Mouse (Mus musculus): ENCODE data around the gene Bpifb1. TPM values are rescaled to one million over a fixed set of nuclear protein-coding genes. Genes with fewer than 3 reads are reported as not detected.
"Not testable (repeated sequence)": the region's sequence is repeated elsewhere in the genome, so short reads cannot be mapped to it uniquely, and the experiment has no call there.

The Bpifb1 gene
- 0.18 TPM in 1 of 2 replicates, not detected in the other for polyA plus RNA-seq (2015; fragmentation: Nextera tagmentation; extraction: Ambion mirVana)

GRCm38 (mm10) chr2:154190546-154191258 is at the start of gene Bpifb1:
TSS of gene Bpifb1 (plus strand) at chr2:154190818.
- Histone ChIP-seq H3K4me2 (no peak within 1 kb of the TSS), H3K9me3 (replicated peaks) (no peaks in the 10 kb centered on the region), H3K27ac (no peak within 1 kb of the TSS), H3K36me3 (ENCODE audit: poor library complexity, severe bottlenecking) (no peaks in the 10 kb centered on the region), H3K4me1 (no peaks in the 10 kb centered on the region), H3K27me3 (no peaks in the 10 kb centered on the region), H3K4me3 (no peak within 1 kb of the TSS), H3K9ac (no peak within 1 kb of the TSS)
- WGBS: 86% methylated on average over 11 of the region's 11 CpGs
- ATAC-seq: no peak

- H3K9ac ChIP-seq: no peak within 1 kb of the TSS
- 81% methylated on average over 4 of the region's 4 CpGs for WGBS
Observed at GRCm38 (mm10) chr2:154142580-154142979, 48.0 kb upstream of the Bpifb1 start, which contains the start of gene Bpifa1. TSS of gene Bpifa1 (plus strand) at chr2:154142880.

DNA sequence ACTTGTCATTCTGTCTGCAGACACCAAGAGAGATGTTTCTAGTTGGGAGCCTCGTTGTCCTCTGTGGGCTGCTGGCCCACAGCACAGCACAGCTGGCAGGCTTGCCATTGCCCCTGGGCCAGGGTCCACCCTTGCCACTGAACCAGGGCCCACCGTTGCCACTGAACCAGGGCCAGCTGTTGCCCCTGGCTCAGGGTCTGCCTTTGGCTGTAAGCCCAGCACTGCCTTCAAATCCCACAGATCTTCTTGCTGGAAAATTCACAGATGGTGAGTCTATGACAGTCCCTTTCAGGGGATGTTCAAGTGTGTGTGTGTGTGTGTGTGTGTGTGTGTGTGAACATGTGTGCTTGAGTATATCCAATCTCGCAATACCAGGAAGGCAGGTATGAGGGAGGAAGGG is 46.9 kb upstream of the Bpifb1 start:
- Histone ChIP-seq H3K27me3 (no peaks in the 10 kb centered on the region), H3K9me3 (replicated peaks) (no peaks in the 10 kb centered on the region), H3K4me3 (no peak overlapping the region), H3K36me3 (ENCODE audit: poor library complexity, severe bottlenecking) (no peaks in the 10 kb centered on the region), H3K9ac (no peak overlapping the region), H3K4me1 (no peaks in the 10 kb centered on the region), H3K27ac (no peak overlapping the region), H3K4me2 (no peak overlapping the region)
- no peak for ATAC-seq
- 74% methylated on average over 3 of the region's 3 CpGs for WGBS

More at GRCm38 (mm10) chr2:154142580-154142979, 48.0 kb upstream of the Bpifb1 start, which contains the start of gene Bpifa1:
- Histone ChIP-seq H3K27me3 (no peaks in the 10 kb centered on the region), H3K4me3 (no peak within 1 kb of the TSS), H3K4me2 (no peak within 1 kb of the TSS), H3K9me3 (replicated peaks) (no peaks in the 10 kb centered on the region), H3K4me1 (no peaks in the 10 kb centered on the region), H3K27ac (no peak within 1 kb of the TSS), H3K36me3 (ENCODE audit: poor library complexity, severe bottlenecking) (no peaks in the 10 kb centered on the region)
- ATAC-seq: no peak

DNA sequence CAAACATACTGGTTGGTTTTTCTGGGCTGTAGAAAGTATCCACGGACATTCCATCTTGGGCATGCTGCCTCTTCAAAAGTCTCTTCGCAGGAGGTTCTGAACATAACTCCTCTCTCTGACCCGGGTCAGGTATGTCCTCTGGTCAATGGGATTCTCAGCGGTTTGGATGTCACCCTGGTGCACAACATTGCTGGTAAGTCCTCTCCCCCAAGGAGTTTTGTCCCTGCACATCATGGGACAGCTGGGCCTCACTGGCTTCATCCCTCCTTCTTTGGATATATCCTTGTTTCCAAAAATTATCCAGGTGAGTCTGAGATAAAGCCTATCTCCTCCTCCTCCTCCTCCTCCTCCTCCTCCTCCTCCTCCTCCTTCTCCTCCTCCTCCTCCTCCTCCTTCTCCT is 43.1 kb upstream of the Bpifb1 start:
- Histone ChIP-seq H3K27ac (no peak overlapping the region), H3K4me2 (no peak overlapping the region), H3K4me1 (no peaks in the 10 kb centered on the region), H3K36me3 (ENCODE audit: poor library complexity, severe bottlenecking) (no peaks in the 10 kb centered on the region), H3K9ac (no peak overlapping the region), H3K4me3 (no peak overlapping the region), H3K9me3 (replicated peaks) (no peaks in the 10 kb centered on the region), H3K27me3 (no peaks in the 10 kb centered on the region)
- 82% methylated on average over 4 of the region's 4 CpGs for WGBS
- ATAC-seq: no peak

- Histone ChIP-seq H3K9me3 (replicated peaks) (0 out of 2 replicates have a peak, but pooled peaks cover 4% of the 10 kb centered on the region), H3K36me3 (ENCODE audit: poor library complexity, severe bottlenecking) (no peaks in the 10 kb centered on the region), H3K9ac (no peak overlapping the region), H3K4me2 (no peak overlapping the region), H3K4me3 (no peak overlapping the region), H3K27ac (no peak overlapping the region), H3K4me1 (no peaks in the 10 kb centered on the region), H3K27me3 (no peaks in the 10 kb centered on the region)
- no peak for ATAC-seq
- 30% methylated on average over 3 of the region's 3 CpGs for WGBS
Observed at GRCm38 (mm10) chr2:154158433-154158832, 32.2 kb upstream of the Bpifb1 start.

DNA sequence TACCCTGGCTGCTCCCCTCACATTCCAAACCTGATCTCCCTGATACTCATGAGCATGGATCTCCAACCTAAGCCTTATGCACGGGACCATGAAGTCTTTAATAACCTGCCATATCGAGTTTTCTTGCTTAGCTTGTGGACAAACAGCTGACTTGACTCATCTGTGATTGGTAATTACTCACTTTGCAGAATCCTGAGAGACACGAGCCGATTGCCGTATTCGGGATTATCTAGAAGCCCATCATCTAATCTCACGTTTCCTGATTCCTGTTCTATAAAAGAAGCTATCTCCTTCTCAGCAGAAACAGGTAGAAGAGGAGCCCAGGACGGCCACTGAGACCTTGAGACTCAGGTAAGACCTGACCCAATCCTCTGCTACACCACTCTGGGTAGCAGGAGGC is 28.3 kb upstream of the Bpifb1 start, which contains the start of gene Bpifa5:
Bpifa5 (plus strand) TSS at position 301 of the 400 bp plus-strand sequence.
- 84% methylated on average over 8 of the region's 8 CpGs for WGBS
- no peak within 1 kb of the TSS for H3K4me2 ChIP-seq
- no peaks in the 10 kb centered on the region for H3K4me1 ChIP-seq
- no peak within 1 kb of the TSS for H3K4me3 ChIP-seq
- no peak within 1 kb of the TSS for H3K27ac ChIP-seq
- no peak for ATAC-seq
- no peak within 1 kb of the TSS for H3K9ac ChIP-seq
- H3K27me3 ChIP-seq: no peaks in the 10 kb centered on the region
- H3K9me3 ChIP-seq (replicated peaks): 0 out of 2 replicates have a peak, but pooled peaks cover 4% of the 10 kb centered on the region
- H3K36me3 ChIP-seq (ENCODE audit: poor library complexity, severe bottlenecking): no peaks in the 10 kb centered on the region

- no peak overlapping the region for H3K27ac ChIP-seq
- no peak overlapping the region for H3K9ac ChIP-seq
- H3K4me3 ChIP-seq: no peak overlapping the region
- H3K27me3 ChIP-seq: no peaks in the 10 kb centered on the region
- 95% methylated on average over 5 of the region's 5 CpGs for WGBS
- H3K4me1 ChIP-seq: no peaks in the 10 kb centered on the region
- no peak overlapping the region for H3K4me2 ChIP-seq
- 0 out of 2 replicates have a peak, but pooled peaks cover 4% of the 10 kb centered on the region for H3K9me3 ChIP-seq (replicated peaks)
- no peaks in the 10 kb centered on the region for H3K36me3 ChIP-seq (ENCODE audit: poor library complexity, severe bottlenecking)
- no peak for ATAC-seq
Observed at GRCm38 (mm10) chr2:154163306-154163705, 27.3 kb upstream of the Bpifb1 start.

DNA sequence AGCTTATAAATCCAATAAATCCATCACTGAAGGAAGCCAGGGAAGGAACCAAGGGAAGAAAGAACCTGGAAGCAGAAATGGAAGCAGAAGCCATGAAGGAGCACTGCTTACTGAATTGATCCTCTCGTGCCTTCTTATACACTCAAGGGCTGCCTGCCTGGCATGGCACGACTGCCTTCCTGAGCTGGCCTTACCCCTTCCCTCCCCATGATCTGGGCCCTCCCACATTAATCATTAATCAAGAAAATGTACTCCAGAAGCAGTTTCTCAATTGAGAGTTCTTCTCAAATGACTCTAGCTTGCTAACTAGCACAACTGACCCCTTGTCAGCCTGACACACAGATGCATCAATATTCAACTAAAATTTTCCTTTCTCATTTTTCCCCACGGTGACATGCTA is 21.4 kb upstream of the Bpifb1 start:
- ATAC-seq: no peak
- Histone ChIP-seq H3K9me3 (replicated peaks) (no peaks in the 10 kb centered on the region), H3K27ac (no peak overlapping the region), H3K9ac (no peak overlapping the region), H3K27me3 (no peaks in the 10 kb centered on the region), H3K4me3 (no peak overlapping the region), H3K4me1 (no peaks in the 10 kb centered on the region), H3K36me3 (ENCODE audit: poor library complexity, severe bottlenecking) (no peaks in the 10 kb centered on the region), H3K4me2 (no peak overlapping the region)
- WGBS: 81% methylated on average over 3 of the region's 3 CpGs

- WGBS: 80% methylated on average over 6 of the region's 6 CpGs
- no peak overlapping the region for H3K27ac ChIP-seq
- H3K36me3 ChIP-seq (ENCODE audit: poor library complexity, severe bottlenecking): no peaks in the 10 kb centered on the region
- no peak overlapping the region for H3K4me2 ChIP-seq
- ATAC-seq: no peak
- H3K9me3 ChIP-seq (replicated peaks): no peaks in the 10 kb centered on the region
- H3K4me3 ChIP-seq: no peak overlapping the region
- H3K27me3 ChIP-seq: no peaks in the 10 kb centered on the region
- H3K9ac ChIP-seq: no peak overlapping the region
- H3K4me1 ChIP-seq: no peaks in the 10 kb centered on the region
Observed at GRCm38 (mm10) chr2:154171621-154172020, 19.0 kb upstream of the Bpifb1 start.

DNA sequence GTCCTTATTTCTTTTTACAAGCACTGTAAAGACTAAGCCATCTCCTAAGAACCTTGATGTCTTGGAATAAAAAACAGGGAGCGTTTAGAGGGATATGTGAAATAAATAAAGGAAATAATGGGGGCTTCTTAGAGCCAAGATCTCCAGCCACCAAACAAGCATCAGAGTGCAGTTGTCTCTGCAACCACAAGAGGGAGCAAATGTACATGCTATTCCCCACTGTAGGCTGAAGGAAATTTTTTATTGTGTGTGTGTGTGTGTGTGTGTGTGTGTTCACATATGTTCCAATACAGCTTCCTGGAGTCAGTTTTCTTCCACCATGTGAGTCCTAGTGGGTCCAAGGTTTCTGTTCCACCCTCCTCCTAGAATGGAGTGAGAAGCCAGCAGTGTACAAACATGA is 17.3 kb upstream of the Bpifb1 start:
- Histone ChIP-seq H3K9me3 (replicated peaks) (no peaks in the 10 kb centered on the region), H3K9ac (no peak overlapping the region), H3K27ac (no peak overlapping the region), H3K27me3 (no peaks in the 10 kb centered on the region), H3K36me3 (ENCODE audit: poor library complexity, severe bottlenecking) (no peaks in the 10 kb centered on the region), H3K4me1 (no peaks in the 10 kb centered on the region), H3K4me3 (no peak overlapping the region), H3K4me2 (no peak overlapping the region)
- ATAC-seq: no peak
- 47% methylated on average over 1 of the region's 1 CpGs for WGBS

DNA sequence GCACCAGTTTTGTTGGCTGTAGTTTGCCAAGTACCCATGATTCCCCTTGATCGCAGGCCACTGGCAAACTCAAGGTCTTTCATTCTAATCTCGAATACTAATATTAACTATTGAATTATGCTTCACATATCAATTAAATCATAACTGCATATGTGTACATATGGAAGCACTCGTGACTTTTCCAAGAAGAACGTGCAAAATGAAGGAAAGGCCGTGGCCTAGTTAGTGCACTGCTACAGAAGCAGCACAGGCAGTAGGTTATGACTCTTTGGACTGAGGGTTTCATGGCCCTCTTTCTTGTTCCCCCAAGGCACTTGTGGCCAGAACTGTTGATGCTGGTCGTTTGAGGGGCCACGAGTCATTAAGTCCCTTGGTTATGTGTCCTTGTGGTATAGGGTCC is 8.7 kb upstream of the Bpifb1 start:
- not testable (repeated sequence) for H3K27me3 ChIP-seq; ATAC-seq; H3K27ac ChIP-seq; H3K4me1 ChIP-seq; H3K4me3 ChIP-seq; H3K36me3 ChIP-seq (ENCODE audit: poor library complexity, severe bottlenecking); H3K9ac ChIP-seq; H3K9me3 ChIP-seq (replicated peaks); H3K4me2 ChIP-seq
- 86% methylated on average over 7 of the region's 7 CpGs for WGBS

DNA sequence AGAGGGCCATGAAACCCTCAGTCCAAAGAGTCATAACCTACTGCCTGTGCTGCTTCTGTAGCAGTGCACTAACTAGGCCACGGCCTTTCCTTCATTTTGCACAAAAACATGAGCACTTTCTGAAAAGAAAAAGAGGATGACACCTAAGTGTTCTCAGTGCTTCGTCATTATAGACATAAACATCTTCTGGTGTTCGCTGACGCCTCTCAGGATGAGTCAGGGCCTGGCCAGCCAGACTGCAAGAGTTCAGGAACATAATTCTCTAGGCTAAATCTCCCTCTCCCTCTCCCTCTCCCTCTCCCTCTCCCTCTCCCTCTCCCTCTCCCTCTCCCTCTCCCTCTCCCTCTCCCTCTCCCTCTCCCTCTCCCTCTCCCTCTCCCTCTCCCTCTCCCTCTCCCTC is 7.6 kb upstream of the Bpifb1 start:
- not testable (repeated sequence) for H3K9me3 ChIP-seq (replicated peaks); H3K27me3 ChIP-seq; H3K9ac ChIP-seq; ATAC-seq; H3K4me2 ChIP-seq; H3K4me3 ChIP-seq; H3K36me3 ChIP-seq (ENCODE audit: poor library complexity, severe bottlenecking); H3K27ac ChIP-seq; H3K4me1 ChIP-seq
- WGBS: 77% methylated on average over 4 of the region's 4 CpGs

DNA sequence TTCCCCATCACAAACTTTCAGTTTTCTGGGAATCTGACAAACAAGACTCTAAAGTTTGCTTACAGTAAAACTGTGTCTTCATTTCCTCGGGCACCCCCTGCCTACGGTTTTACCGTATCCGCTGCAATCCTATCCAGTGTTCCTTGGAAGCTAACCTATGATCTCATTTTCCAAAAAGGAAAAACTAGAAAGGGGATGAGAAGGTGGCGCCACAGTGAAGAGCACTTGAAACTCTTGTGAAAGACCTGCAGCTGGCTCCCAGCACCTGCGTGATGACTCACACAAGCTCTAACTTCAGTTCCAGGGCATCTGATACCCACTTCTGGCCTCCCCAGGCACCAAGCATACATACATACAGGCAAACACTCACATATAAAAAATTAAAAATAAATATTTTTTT is 5.3 kb upstream of the Bpifb1 start:
- ATAC-seq: no peak
- H3K4me1 ChIP-seq: no peaks in the 10 kb centered on the region
- no peak overlapping the region for H3K9ac ChIP-seq
- H3K4me2 ChIP-seq: no peak overlapping the region
- 86% methylated on average over 6 of the region's 6 CpGs for WGBS
- H3K36me3 ChIP-seq (ENCODE audit: poor library complexity, severe bottlenecking): no peaks in the 10 kb centered on the region
- no peak overlapping the region for H3K4me3 ChIP-seq
- no peaks in the 10 kb centered on the region for H3K27me3 ChIP-seq
- H3K27ac ChIP-seq: no peak overlapping the region
- no peaks in the 10 kb centered on the region for H3K9me3 ChIP-seq (replicated peaks)

Measured in forebrain, embryonic 13.5 days (tissue).